Mouse (Mus musculus): ENCODE results near the gene Zfp87. TPM values are rescaled to one million over a fixed set of nuclear protein-coding genes. Genes with fewer than 3 reads are reported as not detected.

The Zfp87 gene
- polyA plus RNA-seq, 1 experiment from 2014 or later: 35.9 TPM

GRCm38 (mm10) chr13:67483625-67484423, 42.2 kb downstream of the Zfp87 start, which contains the start of gene Zfp874b:
Gene Zfp874b, minus strand, starts transcription at chr13:67484258.
- Histone ChIP-seq H3K4me1 (no peaks in the 10 kb centered on the region), H3K9ac (peak within 1 kb of the TSS; percentile 49), H3K9me3 (no peaks in the 10 kb centered on the region), H3K4me2 (replicated peaks) (peak within 1 kb of the TSS; percentile 70), H3K27ac (no peak within 1 kb of the TSS), H3K36me3 (peaks cover 6% of the 10 kb centered on the region), H3K27me3 (replicated peaks) (no peaks in the 10 kb centered on the region), H3K4me3 (peak within 1 kb of the TSS; percentile 57)
- WGBS: 5% methylated on average over 20 of the region's 20 CpGs
- peak; percentile 90 for ATAC-seq (ENCODE audit: low FRiP score, low read depth)

GRCm38 (mm10) chr13:67481528-67481927, 44.4 kb downstream of the Zfp87 start:
- Histone ChIP-seq H3K27me3 (replicated peaks) (no peaks in the 10 kb centered on the region), H3K4me3 (no peak overlapping the region), H3K9ac (no peak overlapping the region), H3K9me3 (no peaks in the 10 kb centered on the region), H3K36me3 (no peaks in the 10 kb centered on the region), H3K4me2 (replicated peaks) (no peak overlapping the region), H3K27ac (no peak overlapping the region), H3K4me1 (no peaks in the 10 kb centered on the region)
- no peak for ATAC-seq (ENCODE audit: low FRiP score, low read depth)
- WGBS: 72% methylated on average over 4 of the region's 4 CpGs

- peaks cover 5% of the 10 kb centered on the region for H3K36me3 ChIP-seq
- H3K4me2 ChIP-seq (replicated peaks): no peak overlapping the region
- no peaks in the 10 kb centered on the region for H3K4me1 ChIP-seq
- 93% methylated on average over 3 of the region's 3 CpGs for WGBS
- no peaks in the 10 kb centered on the region for H3K9me3 ChIP-seq
- no peaks in the 10 kb centered on the region for H3K27me3 ChIP-seq (replicated peaks)
- no peak overlapping the region for H3K4me3 ChIP-seq
- no peak for ATAC-seq (ENCODE audit: low FRiP score, low read depth)
- no peak overlapping the region for H3K9ac ChIP-seq
- no peak overlapping the region for H3K27ac ChIP-seq
These were observed 56.7 kb downstream of the Zfp87 start for GRCm38 (mm10) chr13:67469274-67469673.

Other genes starting within 250 kb of the Zfp87 start
- 3.4 and 3.8 TPM in 2 replicates for gene Zfp458, start 247.7 kb downstream of the Zfp87 start, polyA plus RNA-seq (2016; fragmentation: Nextera tagmentation; extraction: Ambion mirVana)
- gene Zfp457, start 219.7 kb downstream of the Zfp87 start, polyA plus RNA-seq (2016; fragmentation: Nextera tagmentation; extraction: Ambion mirVana): 0.68 and 0.91 TPM in 2 replicates
- 1.7 and 2.0 TPM in 2 replicates for gene Zfp595, start 193.6 kb downstream of the Zfp87 start, polyA plus RNA-seq (2016; fragmentation: Nextera tagmentation; extraction: Ambion mirVana)
- gene Gm28044, start 165.6 kb downstream of the Zfp87 start, polyA plus RNA-seq (2016; fragmentation: Nextera tagmentation; extraction: Ambion mirVana): not detected in 2 replicates
- 0.66 and 0.93 TPM in 2 replicates for gene Zfp953, start 165.6 kb downstream of the Zfp87 start, polyA plus RNA-seq (2016; fragmentation: Nextera tagmentation; extraction: Ambion mirVana)
- gene Gm28041, start 150.4 kb downstream of the Zfp87 start, polyA plus RNA-seq (2016; fragmentation: Nextera tagmentation; extraction: Ambion mirVana): not detected in 2 replicates
- gene Zfp456, start 150.4 kb downstream of the Zfp87 start, polyA plus RNA-seq (2016; fragmentation: Nextera tagmentation; extraction: Ambion mirVana): 0.82 and 1.1 TPM in 2 replicates
- 3.0 and 3.2 TPM in 2 replicates for gene Zfp429, start 126.4 kb downstream of the Zfp87 start, polyA plus RNA-seq (2016; fragmentation: Nextera tagmentation; extraction: Ambion mirVana)
- gene Zfp459, start 104.8 kb downstream of the Zfp87 start, polyA plus RNA-seq (2016; fragmentation: Nextera tagmentation; extraction: Ambion mirVana): 0.52 TPM in 2 replicates
- gene Zfp874a, start 74.6 kb downstream of the Zfp87 start, polyA plus RNA-seq (2016; fragmentation: Nextera tagmentation; extraction: Ambion mirVana): 6.7 and 7.0 TPM in 2 replicates
- gene Zfp874b, start 41.9 kb downstream of the Zfp87 start, polyA plus RNA-seq (2016; fragmentation: Nextera tagmentation; extraction: Ambion mirVana): 2.2 TPM in 2 replicates
- 13.7 and 14.7 TPM in 2 replicates for gene Zfp58, start 25.6 kb downstream of the Zfp87 start, polyA plus RNA-seq (2016; fragmentation: Nextera tagmentation; extraction: Ambion mirVana)
- not detected in 2 replicates for gene Gm26965, start within 50 bp of the Zfp87 start, polyA plus RNA-seq (2016; fragmentation: Nextera tagmentation; extraction: Ambion mirVana)
- gene Zfp748, start 27.7 kb upstream of the Zfp87 start, polyA plus RNA-seq (2016; fragmentation: Nextera tagmentation; extraction: Ambion mirVana): 15.5 and 16.6 TPM in 2 replicates
- 3.8 and 4.2 TPM in 2 replicates for gene Zfp729b, start 83.5 kb upstream of the Zfp87 start, polyA plus RNA-seq (2016; fragmentation: Nextera tagmentation; extraction: Ambion mirVana)
- gene Gm49345, start 111.6 kb upstream of the Zfp87 start, polyA plus RNA-seq (2016; fragmentation: Nextera tagmentation; extraction: Ambion mirVana): 0.22 TPM in 1 of 2 replicates, not detected in the other
- 2.3 and 2.9 TPM in 2 replicates for gene Zfp729a, start 111.6 kb upstream of the Zfp87 start, polyA plus RNA-seq (2016; fragmentation: Nextera tagmentation; extraction: Ambion mirVana)
- 16.2 and 17.1 TPM in 2 replicates for gene Zfp738, start 160.9 kb upstream of the Zfp87 start, polyA plus RNA-seq (2016; fragmentation: Nextera tagmentation; extraction: Ambion mirVana)
- 8.1 and 8.7 TPM in 2 replicates for gene Zfp65, start 203.0 kb upstream of the Zfp87 start, polyA plus RNA-seq (2016; fragmentation: Nextera tagmentation; extraction: Ambion mirVana)
- gene Zfp85, start 229.1 kb upstream of the Zfp87 start, polyA plus RNA-seq (2016; fragmentation: Nextera tagmentation; extraction: Ambion mirVana): 6.0 and 6.9 TPM in 2 replicates

Data from neural tube, embryonic 12.5 days (tissue).